Mouse (Mus musculus) stomach, postnatal 0 days (tissue): ENCODE data around the gene Ehhadh.

Experiments
- CTCF ChIP-seq: IDR thresholded peaks from 2 replicates; pipeline ENCODE4 v1.5.1; 2016; ENCODE audit warnings: antibody characterized with exemption, low read depth, mild to moderate bottlenecking, moderate library complexity
- EP300 ChIP-seq: optimal IDR thresholded peaks from 2 replicates; pipeline ENCODE3; 2016; ENCODE audit warnings: antibody characterized with exemption

GRCm38 (mm10) chr16:21742191-21742870 is 45.3 kb downstream of the Ehhadh start:
- no peak for TF ChIP-seq CTCF
- no peak for TF ChIP-seq EP300
